Mouse (Mus musculus) left cerebral cortex, postnatal 10 days (tissue): ENCODE measurements at regions not wholly inside any gene's neighbourhood (a gene's known extent, or its start where the extent isn't known, plus 50 kb on each side); places are given as distances from the start of the nearest gene placed in this dataset.
A peak's percentile ranks its signal among the peaks of the same experiment; 100 is the strongest.
"Not testable (repeated sequence)": the region's sequence is repeated elsewhere in the genome, so short reads cannot be mapped to it uniquely, and the experiment has no call there.

ENCODE experiments used
- DNase-seq, 2 experiments: peaks; one replicate each; pipeline ENCODE4 v3.0.0; 2021 to 2022; ENCODE audit warnings: low spot score in 2 of 2, mixed read lengths in 1 of 2; ENCODE audit errors: extremely low spot score in 1 of 2
- intact Hi-C: fragments of 180-260 bp; cut with DNase I; formaldehyde crosslinking; loops from one replicate; pipeline ENCODE4 v1.15.1; 2025

DNA sequence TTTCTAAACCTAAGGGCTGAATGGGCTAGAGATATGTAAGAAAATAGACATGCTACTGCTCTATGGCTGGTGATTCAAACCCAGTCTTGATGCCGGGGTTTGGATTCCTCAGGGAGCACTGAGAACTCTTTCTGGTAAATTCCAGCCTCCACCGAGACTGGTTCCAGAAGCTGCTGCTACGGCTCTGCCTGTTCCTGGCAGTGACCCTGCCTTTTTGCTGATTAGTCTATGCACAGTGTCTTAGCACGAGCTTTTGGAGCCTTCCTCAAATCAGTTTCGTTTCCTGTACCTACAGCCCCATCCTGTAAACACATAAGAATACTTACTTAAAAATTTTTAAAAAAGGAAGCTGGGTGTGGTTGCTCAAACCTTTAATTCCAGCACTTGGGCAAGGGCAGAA is 250.9 kb downstream of the Fgf9 start:
- DNase-seq: no peak
- intact Hi-C loops: no loop called here

DNA sequence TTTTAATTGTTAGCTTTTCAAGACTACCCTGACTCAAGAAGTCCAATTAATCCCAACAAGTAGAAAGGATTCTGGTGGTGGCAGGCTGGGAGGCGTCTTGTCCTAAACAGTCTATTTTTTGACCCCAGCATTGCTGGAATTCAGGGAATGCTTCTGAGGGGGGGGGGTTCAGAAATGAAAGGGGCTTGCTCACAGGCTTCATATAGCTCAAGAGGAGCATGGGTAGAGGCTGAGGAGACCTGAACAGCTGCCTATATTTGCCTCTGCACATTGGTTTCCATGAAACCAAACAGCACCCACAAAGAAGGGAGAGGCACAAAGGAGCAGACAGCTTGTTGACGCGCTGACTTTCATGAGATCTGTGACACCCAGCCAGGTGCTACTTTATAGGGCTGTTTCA is 247.3 kb downstream of the Fgf9 start:
- DNase-seq: no peak
- intact Hi-C loops: no loop called here

DNA sequence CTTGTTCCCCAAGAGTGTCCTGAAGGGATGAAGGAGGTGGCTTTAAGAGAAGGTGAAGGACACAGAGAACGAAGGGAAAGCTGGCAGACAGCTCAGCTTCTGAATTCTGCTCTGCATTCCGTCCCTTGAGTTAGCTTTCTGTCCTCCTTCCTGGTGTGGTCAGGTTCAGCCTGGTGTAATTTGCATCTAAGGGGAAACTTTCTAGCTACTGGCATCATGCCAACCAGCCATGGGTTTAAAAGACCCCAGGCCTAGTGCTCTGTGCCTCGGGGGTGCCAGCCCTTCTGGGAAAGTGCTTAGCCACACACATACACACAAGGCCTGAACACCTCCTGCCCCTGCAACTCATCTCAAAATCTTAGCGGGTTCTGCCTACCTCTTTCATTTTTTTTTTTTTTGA is 246.9 kb downstream of the Fgf9 start:
- no peak for DNase-seq
- intact Hi-C loops: no loop called here

DNA sequence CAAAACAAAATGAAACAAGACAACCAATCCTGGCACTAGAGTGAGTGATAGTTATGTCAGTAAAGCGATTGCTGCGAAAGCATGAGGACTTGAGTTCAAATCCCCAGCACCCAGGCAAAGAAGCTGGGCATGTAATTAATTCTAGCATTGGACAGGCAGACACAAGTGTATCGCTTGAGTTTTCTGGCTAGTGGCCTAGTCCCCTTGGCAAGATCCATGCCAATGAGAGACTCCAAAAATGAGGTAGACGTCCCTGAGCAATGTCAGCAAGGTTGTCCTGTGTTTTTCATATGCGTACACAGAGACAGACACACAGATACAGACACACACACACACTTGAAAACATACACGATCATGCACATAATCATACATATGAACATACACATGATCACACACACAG is 237.3 kb downstream of the Fgf9 start:
- DNase-seq: no peak
- intact Hi-C loops: no loop called here

DNA sequence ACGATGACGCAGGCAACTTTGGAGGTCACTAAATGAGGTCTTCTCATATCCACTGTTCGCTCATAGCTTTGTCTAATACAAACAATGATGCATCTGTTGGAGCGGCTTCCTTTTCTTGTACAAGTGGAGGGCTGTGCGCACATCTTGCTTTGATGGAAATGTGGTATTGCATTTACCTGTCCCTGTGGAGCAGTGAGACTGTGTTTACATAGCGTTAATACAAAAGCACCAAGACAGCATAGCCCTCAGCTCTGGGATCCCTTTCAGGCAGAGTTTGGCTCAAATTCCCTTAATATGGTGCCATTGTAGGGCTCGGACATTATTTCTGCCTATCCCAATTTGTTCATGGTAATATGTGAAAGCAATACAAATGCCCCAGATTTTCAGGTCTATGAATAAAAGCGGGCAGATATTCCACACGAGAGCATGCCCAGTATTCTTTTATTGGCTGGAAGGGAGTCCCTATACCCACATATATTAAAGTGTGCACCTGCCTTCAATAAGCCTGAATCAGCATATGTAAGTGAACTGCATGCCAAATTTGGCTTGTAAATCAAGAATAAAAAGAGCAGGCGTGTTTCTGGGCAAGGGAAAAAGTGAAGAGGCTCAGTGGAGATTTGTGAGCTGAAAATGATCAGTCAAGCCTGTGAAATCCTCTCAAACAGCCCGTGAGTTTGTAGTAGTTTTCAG is 236.6 kb downstream of the Fgf9 start:
- DNase-seq: no peak
- intact Hi-C loops: no loop called here

DNA sequence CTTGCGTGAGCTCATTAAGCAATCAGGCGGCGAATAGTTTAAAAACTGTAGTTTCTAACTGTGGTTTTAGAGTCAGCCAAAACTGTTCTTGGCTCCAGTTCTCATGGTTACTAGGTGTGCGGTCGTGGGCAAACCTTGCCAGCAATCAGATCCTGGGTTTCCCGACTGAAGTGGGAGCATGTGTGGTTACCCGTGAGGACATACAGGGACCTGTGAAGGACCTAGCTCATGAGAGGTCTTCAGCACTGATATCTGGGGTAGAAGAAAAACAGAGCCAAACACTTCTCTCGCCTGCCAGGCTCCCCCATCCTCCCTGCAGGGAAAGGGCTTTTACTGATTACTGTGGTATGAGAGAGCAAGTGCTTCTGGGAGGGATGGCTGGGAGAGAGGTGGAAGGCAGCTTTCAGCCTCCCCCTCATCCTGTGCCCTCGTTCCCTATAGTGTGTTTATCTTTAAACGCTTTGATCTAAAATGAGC is 230.1 kb downstream of the Fgf9 start:
- intact Hi-C loops: no loop called here
- no peak for DNase-seq

DNA sequence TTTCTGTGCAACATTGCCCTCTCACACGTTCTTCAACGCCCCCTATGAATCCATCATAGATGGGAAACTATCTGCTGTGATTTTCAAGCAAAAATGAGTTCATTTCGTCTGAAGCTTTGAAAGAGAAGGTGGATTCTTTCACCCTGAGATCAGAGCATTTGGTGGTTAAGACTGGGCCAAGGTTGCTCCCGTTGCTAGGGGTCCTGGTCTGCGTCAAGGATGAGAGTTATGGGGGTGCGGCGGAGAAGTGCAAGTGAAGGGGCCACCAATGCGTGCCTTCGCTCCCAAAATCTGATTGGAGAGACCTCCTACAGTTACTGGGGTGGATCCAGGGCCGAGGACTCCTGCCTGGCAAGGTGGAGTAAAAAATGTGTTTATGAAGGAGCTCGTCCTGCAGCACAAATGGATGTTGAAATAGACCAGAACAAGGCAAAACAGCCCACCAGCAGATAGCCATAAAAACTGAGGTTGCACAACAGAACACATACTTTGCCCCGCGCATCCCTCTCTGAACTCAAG is 215.7 kb downstream of the Fgf9 start:
- DNase-seq: no peak
- intact Hi-C loops: no loop called here

DNA sequence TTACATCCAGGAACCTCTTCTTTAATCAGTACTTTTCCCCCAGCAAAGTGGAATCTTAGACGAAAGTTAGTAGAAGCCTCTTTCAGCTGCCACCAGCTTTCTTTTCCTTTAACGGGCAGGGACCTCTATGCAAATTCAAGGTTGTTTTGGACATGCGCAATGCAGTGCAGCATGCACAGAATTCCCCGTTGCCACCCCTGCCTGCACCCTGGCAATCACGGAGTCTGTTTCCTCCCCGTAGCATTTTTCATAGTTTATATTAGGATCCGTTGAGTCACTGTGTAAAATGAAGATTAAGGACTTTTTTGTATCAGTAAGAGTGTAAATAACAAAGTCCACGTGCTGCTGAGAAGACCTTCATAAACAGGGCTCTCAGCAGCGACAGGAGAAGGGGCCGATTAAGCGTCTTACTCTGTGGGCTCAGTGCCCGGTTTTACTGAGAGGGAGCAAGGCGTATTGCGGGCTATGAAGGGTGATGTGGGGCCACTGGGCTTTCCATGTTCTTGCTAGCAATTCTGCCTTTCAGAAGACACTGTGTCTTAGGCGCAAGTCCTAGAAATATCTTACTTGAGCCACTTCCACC is 212.5 kb downstream of the Fgf9 start:
- no peak for DNase-seq
- intact Hi-C loops: no loop called here

DNA sequence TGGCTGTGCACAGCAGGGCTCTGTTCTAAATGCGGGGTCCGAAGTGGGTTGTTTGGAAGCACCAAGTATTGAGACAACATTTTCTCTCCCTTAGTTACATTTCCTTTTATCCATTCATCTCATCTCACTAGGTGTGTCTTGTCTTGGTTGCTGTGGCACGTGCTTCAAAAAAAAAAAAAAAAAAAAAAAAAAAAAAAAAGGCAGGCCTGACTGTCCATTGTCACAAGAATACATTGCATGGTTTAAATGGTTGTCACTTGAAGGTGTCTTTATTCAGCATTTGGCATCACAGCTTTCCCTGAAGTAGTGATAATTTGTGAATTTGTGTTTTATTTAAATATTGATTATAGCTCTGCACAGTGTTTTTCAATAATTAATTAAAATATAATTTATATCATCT is 211.9 kb downstream of the Fgf9 start:
- intact Hi-C loops: no loop called here
- DNase-seq: no peak

DNA sequence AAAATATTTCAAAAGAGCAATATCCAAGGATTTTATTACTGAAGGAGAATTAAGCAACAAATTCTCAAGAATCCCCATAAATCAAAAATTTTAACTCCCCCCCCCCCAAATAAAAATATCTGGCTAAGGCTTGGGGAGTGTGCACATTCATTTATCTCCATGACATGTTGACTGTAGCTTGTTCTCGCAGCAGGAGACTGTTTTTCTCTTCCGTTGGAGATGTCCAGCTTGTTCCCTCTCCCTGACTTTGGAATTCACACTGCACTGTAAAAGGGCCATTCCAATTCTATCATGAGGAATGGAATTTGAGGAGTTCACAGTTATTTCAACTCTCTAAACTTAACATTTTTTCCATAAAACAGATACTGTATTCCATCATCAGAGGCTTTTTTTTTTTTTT is 204.1 kb downstream of the Fgf9 start:
- DNase-seq, intact Hi-C loops: not testable (repeated sequence)

DNA sequence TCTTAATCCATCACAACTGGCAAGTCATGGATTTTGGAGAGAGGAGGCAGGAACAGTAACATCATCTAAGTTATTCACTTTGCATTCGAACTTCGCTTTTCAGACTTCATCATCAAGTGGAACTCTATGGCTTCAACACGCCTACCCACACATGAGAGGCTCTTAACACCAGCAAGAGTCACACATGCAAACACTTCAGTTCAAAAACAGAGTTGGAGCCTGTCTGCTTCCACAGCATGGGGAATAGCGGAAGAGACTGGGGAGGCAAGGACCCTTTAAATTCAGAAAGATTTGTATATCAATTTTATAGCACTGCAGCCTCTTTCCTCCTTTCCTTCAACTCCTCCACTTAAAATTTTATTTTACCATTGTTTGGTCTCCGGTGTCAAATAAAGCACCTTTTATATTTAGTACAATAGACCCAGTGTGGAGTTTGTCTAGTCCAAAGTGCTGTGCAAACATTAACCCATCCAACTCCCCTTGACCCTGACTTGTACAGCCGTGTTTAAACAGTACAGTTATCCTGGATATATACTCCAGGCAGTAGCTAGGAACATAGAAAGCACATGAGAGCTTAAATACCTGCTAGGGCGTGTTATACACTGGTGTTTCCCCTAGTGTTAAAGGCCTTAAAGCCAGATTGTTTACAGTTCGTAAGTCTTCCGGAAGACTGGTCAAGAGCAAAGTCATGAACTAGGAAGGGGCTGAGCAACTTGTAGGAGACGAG is 203.5 kb downstream of the Fgf9 start:
- intact Hi-C loops: no loop called here
- DNase-seq: no peak

DNA sequence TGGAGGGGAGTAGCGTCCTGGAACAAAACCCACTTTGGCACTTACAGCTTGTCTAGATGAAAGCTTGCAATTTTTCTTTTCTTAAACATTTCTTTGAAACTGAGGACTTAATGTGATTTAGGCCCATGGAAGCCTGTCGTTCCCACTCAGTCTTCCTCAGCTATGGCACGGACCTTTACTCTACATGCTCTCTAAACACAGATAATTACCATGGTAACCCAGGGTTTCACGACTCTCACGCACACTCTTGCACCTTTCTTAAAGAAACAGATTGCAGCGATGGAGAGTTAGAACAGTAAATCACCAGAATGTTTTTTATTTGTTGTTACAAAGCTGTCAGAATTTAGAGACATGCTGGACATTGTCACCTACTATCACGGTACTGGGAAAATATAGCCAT is 195.0 kb downstream of the Fgf9 start:
- no peak for DNase-seq
- intact Hi-C loops: no loop called here

DNA sequence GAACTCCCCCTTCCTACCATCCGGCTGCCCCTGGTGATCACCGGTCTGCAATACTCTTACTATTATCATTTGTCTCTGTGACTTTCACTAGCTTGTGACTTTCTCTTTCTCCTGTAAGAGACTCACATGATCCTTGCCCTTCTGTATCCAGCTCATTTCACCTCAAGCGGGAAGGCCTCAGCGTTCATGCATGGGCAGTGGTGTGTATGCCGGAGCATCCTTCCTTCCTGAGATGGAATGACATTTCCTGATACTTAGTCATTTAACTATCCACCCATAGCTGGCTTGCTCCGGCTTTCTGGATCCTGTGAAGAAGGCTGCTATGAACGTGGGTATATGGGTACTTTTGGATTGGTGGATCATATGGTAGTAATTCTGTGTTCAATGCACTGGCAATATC is 194.1 kb downstream of the Fgf9 start:
- DNase-seq: no peak
- intact Hi-C loops: no loop called here

DNA sequence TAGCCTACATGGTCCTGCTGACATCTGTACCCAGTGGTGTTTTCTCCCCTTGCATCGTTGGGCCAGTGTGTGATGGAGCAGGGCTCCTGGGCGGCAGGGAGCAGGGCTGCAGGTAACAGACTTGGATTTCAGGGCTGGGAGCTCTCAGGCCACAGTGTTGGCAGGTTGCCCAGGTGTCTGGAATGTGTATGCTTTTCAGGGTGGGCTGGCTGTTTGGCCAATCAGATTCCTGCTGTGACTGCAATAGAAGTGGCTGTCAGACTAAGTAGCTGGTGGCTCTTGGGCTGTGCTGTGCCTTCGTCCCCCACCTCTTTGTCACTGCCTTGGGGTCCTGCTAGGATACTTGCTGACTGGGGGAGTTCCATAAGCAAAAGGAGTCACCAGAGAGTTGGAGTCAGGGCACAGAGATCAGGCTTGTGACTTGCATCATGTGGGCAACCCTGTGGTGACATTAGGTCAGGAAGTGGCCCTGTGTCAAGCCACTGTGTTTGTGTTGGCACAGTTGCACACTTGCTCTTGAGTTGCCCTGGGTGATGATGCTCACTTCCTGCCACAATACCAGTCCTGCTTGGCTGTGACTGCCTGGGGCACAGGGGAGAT is 183.1 kb downstream of the Fgf9 start:
- DNase-seq: peak in 1 of 2 experiments; percentile 53
- intact Hi-C loops: no loop called here

DNA sequence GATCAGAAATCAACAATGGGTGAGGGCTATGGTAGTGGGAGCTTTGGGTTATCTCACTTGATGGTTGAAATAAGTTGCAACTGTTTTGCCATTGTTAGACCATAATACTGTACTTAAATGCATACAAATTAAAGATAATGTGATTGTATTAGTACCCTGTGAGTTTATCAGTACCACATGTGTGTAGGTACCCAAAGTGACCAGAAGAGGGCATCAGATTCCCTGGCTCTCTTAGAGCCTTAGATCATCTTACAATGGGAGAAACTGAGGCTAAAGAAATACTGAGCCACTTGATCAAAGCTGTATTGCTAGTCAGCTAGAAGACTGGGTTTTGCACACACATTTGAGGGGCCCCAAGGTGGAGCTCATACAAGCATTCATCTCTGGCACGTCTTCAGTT is 155.5 kb downstream of the Fgf9 start:
- DNase-seq: no peak
- intact Hi-C loops: no loop called here

DNA sequence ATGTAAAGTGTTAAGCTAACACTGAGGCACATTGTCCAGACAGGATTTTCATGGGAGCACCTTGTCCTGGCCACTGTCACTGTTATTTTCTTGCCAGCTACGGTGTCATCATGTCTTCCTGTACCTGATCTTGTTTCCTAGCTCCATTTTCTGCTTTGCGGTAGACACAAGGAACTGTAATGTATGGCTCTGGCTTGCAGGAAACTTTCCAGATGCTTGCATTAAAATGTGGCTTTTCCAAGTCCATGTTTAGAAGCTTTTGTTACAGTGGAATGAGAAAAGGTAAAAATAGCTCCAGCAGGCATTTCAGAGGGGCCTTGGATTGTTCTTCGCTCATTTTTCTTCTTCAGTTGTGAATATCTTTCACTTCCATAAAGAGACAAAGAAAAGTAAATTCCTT is 154.1 kb downstream of the Fgf9 start:
- intact Hi-C loops: no loop called here

DNA sequence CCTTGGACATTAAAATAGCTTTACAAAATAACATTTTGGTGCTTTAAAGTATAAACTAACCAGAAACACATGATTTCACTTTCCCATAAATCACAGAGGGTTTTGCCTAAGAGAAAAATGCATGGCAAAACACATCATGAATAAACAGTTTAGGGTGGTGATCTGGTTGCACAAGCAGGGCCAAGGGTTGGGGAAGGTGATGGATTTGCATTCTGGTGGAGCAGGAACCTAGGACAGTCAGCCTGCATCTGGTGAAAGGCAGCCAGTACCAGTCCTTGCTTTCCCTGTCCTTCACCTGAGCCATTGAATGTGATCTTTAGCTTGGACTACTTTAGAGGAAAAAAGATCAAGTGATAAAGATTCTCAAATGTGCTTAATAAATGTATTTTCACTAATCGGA is 138.1 kb downstream of the Fgf9 start:
- intact Hi-C loops: no loop called here
- DNase-seq: no peak

More for the DNA sequence above, 154.1 kb downstream of the Fgf9 start:
- no peak for DNase-seq

DNA sequence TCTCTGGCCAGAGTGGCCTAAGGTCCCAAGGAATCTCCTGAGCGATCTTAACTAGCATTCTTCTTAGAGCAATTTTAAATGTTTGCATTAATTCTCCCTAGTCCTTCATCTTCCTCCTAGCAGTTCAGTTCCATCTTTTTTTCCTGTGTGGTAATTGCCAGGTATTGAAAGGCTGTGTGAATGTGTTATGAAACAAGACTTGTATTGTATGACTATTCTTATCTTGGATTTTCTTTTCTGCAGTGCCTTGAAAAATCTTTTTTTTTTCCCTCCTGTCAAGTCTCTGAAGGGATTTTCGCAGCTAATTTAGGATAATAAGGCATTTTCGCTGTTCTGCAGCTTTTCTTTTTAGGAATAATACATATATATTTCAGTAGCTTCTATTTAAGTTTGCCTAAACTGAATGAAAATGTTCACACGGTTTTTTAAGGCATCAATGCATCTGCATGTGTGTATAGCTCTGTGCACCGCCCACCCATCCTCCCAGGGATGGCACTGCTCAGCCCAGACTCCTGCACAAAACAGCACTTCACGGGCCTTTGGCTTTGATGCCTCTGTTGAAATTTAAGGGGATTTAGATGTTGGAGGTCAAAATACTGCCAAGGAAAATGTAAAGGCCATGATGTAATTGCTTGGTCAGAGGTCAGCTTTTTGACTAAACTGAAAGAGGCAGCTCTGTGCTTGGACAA is 132.4 kb downstream of the Fgf9 start:
- intact Hi-C loops: no loop called here
- DNase-seq: peak; percentile 28 to 54

DNA sequence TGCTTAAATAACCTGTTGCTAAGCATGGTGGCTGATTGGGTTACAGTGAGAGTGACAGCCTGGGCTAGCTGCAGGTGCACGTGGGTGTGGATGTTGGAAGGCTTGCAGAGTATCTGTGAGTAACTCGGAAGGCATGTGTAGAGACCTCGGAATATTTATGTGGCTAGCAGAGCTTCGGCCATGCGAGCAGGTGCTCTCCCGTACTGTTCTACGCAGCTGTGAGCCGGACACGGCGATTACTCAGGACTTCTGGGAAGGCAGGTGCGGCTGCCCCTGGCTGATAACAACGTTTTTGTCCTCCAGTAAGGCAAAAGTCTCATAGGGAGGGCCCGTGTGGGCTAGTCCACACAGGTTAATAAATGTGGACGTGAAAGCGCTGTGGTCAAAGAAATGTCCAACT is 119.6 kb downstream of the Fgf9 start:
- intact Hi-C loops: no loop called here
- DNase-seq: no peak
